Mouse (Mus musculus) heart, postnatal 36 days (tissue): Measurements from ENCODE around the gene Tgif2. TPM values are rescaled to one million over a fixed set of nuclear protein-coding genes. Genes with fewer than 3 reads are reported as not detected.
"Not testable (repeated sequence)": the region's sequence is repeated elsewhere in the genome, so short reads cannot be mapped to it uniquely, and the experiment has no call there.

Experiments used
- DNase-seq, 2 experiments: peaks; one replicate each; pipeline ENCODE4 v3.0.0; 2021 to 2022
- intact Hi-C: fragments of 180-260 bp; cut with DNase I; formaldehyde crosslinking; loops from one replicate; pipeline ENCODE4 v1.15.1; 2025
- total RNA-seq, 2 experiments: library from RNA; stranded (reverse); gene quantifications; 2 replicates each; pipeline ENCODE4 v1.2.3; 2021

The Tgif2 gene
- total RNA-seq: under 1 TPM; 0.51 to 0.72 TPM

DNA sequence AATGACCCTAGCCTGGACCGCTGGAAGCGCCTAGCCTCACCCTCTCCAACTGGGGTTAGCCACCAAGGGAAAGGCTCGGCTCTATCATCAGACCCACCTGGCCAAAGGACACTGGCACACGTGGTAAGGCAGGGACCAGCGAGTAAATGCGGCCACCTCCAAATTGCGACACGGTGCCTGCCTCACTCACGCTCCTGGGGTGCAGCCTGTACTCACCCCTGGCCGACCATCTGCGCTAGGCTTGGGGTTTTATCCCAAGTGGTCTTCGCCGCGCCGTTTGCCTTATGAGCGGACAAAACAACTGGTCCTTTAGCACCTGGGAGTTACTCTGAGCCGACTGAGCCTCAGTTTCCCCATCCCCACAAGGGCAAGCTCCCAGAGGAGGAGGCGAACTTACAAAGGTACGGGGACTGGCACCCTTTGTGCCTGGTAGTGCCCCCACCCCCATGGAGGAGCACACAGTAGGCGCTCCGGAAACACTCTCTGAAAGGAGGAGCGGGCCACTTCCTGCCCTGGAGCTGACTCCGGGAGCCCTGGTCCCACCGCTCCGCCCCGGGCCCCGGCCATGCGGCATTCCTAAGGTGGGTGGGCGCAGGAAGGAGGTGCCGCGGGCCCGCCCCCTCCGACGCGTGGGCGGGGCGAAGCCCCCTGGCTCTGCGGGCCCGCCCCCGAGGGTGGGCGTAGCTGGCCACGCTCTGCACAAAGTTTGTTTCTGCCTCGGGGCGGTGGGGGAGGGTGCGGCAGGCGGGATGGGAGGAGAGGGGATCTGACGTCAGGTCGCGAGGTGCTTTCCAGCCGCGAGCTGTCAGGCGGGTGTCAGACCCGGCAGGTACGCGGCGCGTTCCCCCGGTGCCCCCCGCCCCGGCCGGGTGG, at the start of gene Tgif2:
TSS of gene Tgif2 (plus strand) at position 689 of the 873 bp plus-strand sequence.
- peak; percentile 41 to 53 for DNase-seq
- intact Hi-C loops: no loop called here

DNA sequence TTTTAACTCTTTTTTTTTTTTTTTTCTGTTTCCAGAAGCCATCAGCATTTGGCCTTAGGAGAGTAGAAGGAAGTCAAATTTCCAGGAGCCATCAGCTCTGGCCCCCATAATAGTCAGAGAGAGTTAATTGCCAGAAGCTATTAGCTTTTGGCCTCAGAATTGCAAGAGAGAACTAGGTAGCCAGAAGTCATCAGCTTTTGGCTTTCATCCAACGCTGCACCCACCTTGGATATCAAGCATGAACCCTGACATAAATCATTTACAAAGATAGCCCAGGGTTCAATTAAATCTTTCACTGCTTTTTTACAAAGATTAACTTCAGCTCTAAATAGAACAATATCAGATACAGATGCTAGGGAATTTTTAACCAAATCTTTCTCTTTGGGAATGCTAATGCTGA, 41.3 kb upstream of the Tgif2 start:
- DNase-seq: no peak
- intact Hi-C loops: no loop called here

- intact Hi-C loops: no loop called here
- DNase-seq: no peak
Measured at GRCm38 (mm10) chr2:156801045-156801444, 38.8 kb upstream of the Tgif2 start.

DNA sequence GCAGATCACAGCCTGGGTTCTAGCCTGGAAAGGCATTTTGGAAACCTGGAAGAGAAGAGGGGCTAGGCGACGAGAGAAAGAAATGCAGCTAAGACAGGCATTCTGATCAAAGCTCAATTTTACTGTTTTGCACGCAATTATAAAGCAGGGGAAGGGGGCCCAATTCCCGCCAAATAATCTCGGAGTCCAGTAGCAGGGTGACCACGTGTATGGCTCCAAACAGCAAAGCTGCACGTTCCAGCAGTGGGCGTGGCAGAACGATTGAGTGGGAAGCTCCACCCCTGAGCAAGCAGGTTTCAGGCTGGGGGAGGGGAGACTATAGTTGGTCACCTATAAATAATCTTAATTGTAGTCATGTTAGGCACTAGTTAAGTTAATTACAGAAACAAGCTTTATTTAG, 37.7 kb upstream of the Tgif2 start:
- intact Hi-C loops, DNase-seq: not testable (repeated sequence)

GRCm38 (mm10) chr2:156803698-156804372, 36.0 kb upstream of the Tgif2 start:
- intact Hi-C loops: no loop called here
- no peak for DNase-seq

- intact Hi-C loops: no loop called here
- no peak for DNase-seq
Measured at GRCm38 (mm10) chr2:156804589-156804988, 35.2 kb upstream of the Tgif2 start.

- no peak for DNase-seq
- intact Hi-C loops: no loop called here
Measured at GRCm38 (mm10) chr2:156806886-156807285, 32.9 kb upstream of the Tgif2 start.

DNA sequence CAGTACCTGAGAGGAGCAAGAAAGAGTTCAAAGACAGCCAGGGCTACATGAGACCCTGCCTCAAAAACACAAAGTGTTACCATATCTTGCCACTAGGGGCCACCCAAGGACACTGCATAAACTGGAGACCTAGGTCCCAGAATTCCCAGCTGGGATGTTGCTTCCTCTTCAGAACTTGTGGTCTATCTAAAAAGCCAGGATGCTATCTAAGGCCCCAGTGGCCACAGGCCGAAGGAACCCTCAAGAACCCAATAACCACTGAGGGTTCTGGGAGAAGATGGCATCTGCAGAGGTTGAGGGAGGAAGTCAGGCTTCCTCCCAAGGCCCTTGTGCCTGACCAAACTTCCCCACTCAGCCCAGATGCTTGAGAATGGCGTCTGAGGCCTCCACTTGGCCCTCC, 30.2 kb upstream of the Tgif2 start:
- DNase-seq: peak; percentile 74 to 77
- intact Hi-C loops: loop anchor here (1.0 to 2.0 kb wide), 2 partner anchors 45 to 221 kb away; no protein-coding TSS in a partner anchor

- no peak for DNase-seq
- intact Hi-C loops: loop anchor here (5.0 kb wide), 1 partner anchor 282 kb away; no protein-coding TSS in a partner anchor
Measured at GRCm38 (mm10) chr2:156810716-156811115, 29.1 kb upstream of the Tgif2 start.

GRCm38 (mm10) chr2:156811556-156811955, 28.3 kb upstream of the Tgif2 start:
- intact Hi-C loops: loop anchor here (5.0 kb wide), 1 partner anchor 281 kb away; no protein-coding TSS in a partner anchor
- no peak for DNase-seq

DNA sequence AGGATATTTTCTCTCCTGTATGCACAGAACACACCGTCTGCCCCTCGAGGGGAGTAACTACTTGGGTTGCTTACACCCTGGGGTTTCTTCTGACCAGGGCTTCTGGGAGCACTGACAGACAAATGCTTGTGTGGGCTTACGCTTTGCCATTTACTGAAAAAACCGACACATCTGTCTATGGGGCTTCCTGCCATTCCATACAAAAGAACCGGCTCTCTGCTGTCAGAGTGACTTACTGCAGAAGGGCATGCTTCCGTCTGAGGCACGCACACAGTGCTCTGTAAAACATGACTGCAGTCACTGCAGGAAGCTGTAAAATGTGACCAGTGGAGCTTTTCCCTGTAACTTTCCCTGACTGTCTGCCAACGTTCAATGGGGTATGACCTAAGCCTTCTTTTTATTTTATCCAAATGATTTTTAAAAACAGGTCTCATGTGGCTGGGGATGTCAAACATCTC, 25.4 kb upstream of the Tgif2 start:
- no peak for DNase-seq
- intact Hi-C loops: loop anchor here (5.0 kb wide), 1 partner anchor 278 kb away; no protein-coding TSS in a partner anchor

DNA sequence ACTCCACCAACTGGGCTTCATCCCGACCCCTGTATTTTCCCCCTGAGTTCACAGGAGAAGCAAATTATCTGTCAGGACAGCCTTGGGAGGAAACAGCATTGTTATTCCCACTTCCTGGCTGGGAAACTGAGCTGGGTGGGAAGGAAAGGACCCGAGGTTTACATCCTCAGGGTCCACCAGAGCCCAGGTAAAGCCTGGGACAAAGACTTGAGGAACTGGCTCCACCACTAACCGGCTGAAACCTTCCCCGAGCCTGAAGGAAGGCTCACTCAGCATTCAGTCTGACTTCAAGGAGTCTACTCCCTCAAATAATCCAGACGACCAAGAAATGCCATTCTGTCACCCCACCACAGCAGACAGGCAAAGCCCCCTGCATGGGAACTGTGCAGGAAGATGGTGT, 24.9 kb upstream of the Tgif2 start:
- intact Hi-C loops: loop anchor here (5.0 kb wide), 1 partner anchor 277 kb away; no protein-coding TSS in a partner anchor
- DNase-seq: no peak

GRCm38 (mm10) chr2:156815412-156815811, 24.4 kb upstream of the Tgif2 start:
- DNase-seq: no peak

GRCm38 (mm10) chr2:156816116-156816515, 23.7 kb upstream of the Tgif2 start:
- intact Hi-C loops: no loop called here
- no peak for DNase-seq

More at GRCm38 (mm10) chr2:156815412-156815811, 24.4 kb upstream of the Tgif2 start:
- intact Hi-C loops: no loop called here

DNA sequence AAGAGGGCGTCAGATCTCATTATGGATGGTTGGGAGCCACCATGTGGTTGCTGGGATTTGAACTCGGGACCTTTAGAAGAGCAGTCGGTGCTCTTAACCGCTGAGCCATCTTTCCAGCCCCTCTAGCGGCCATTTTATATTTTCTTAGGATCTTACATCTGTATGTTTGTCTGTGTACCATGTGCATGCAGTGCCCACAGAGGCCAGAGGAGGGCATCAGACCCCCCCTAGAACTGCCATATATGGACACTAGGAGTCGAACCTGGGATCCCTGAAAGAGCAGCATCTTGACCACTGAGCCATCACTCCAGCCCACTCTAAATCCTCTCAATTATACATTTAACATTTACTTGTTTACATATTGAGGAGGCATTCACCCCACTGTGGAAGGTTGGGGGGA, 14.7 kb upstream of the Tgif2 start:
- DNase-seq, intact Hi-C loops: not testable (repeated sequence)

DNA sequence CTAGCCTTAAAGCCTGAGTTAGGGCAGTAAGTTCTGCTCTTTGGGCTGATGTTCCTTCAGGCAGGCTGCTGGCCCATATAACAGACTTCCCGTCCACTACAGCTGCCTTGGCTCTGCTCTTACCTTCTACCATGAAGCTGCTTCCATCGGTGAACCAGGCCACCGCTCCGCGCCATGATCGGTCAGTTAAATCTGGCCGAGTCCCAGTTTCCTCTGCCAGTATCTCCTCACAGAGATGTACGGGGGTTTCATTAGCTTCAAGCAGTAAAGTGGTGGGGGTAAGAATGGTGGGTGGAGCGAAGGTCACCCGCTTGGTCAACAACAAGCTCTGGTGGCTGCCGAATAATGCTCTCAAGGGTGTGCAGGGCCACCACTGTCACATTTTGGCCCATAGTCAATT, 5.5 kb upstream of the Tgif2 start:
- intact Hi-C loops: no loop called here
- no peak for DNase-seq

DNA sequence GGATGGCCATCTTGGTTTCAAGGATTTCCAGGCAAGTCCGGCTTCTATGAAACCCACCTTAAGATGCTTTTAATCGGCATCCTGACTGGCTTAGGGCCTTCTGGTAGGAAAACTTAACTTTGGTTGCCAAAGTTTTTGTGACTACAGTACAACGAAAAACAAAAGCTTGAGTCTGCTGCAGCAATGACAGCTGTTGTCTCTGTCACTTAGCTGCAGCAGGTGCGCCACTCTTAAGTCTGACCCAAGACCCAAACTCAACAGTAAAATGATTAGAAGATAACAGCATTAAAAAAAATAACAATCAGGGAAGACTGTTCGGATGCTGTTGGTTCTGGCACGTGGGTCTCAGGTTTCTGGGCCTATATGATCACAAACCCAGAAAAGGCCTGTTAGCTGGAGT, 968 bp upstream of the Tgif2 start:
- DNase-seq: no peak
- intact Hi-C loops: no loop called here

GRCm38 (mm10) chr2:156840301-156841027, 657 bp downstream of the Tgif2 start:
- intact Hi-C loops: no loop called here
- peak; percentile 23 to 41 for DNase-seq

DNA sequence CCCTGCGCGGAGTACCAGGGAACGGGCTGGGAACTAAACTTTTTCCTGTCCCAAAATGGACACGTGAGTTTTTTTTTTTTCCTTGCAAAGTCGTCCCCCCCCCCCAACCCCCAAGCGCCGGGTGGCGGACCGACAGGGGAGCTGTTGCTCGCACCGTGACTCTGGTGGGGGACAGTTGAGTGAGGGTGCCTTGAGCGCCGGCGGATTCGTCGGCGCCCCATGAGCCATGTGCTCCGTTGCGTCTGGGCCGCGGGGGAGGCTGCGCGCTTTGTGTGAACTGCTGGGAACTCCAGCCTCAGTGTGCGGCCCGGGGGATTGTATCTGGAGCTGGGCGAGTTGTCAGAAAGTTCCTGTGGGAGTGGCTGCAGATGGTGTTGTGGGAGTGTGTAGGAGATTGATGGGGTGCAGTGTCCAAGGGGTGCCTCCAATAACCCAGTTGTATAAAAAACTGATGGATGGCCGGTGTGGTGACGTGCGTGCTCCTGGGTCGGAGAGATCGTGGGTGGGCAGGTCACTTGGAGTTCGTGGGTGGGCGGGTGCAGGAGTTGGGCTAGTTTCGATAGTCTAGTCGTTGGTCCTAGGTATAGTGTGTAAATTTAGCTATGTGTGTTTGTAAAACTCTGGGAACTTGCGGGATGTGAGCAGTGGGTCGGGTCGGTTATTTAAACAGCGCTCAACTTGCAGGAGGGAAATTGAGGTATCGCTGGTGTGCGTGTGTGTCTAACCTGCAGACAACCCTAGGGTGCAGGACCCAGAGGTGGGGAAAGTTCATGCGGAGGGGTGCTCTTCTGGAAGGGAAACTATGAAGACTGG, 1.4 kb downstream of the Tgif2 start:
- peak in 1 of 2 experiments; percentile 43 for DNase-seq
- intact Hi-C loops: no loop called here
